Mouse (Mus musculus) midbrain, embryonic 16.5 days (tissue): ENCODE data around the gene Kctd18. TPM values are rescaled to one million over a fixed set of nuclear protein-coding genes. Genes with fewer than 3 reads are reported as not detected.

Experiments
- ATAC-seq: fragments of 200-750 bp; cut with Nextera tagmentation; 2 replicates; pipeline ENCODE4 v1.8.0; 2017; ENCODE audit warnings: moderate TSS enrichment
- H3K27ac ChIP-seq: fragments of 300-500 bp; sonication (generic); 2 replicates; pipeline ENCODE4 v1.5.1; 2014; ENCODE audit warnings: mild to moderate bottlenecking, low read length, mixed read lengths
- H3K27me3 ChIP-seq: fragments of 300-500 bp; sonication (generic); 2 replicates; pipeline ENCODE4 v1.6.1; 2014; ENCODE audit warnings: low read depth, low read length, mixed read lengths; ENCODE audit not compliant: control insufficient read depth, insufficient read depth
- H3K36me3 ChIP-seq: fragments of 300-500 bp; sonication (generic); 2 replicates; pipeline ENCODE4 v1.6.1; 2014; ENCODE audit warnings: mild to moderate bottlenecking, low read length, moderate library complexity, mixed read lengths; ENCODE audit not compliant: control insufficient read depth, insufficient read depth
- H3K4me1 ChIP-seq: fragments of 300-500 bp; sonication (generic); 2 replicates; pipeline ENCODE4 v1.6.1; 2014; ENCODE audit warnings: mild to moderate bottlenecking, low read length, mixed read lengths; ENCODE audit not compliant: control insufficient read depth, insufficient read depth
- H3K4me2 ChIP-seq: fragments of 300-500 bp; sonication (generic); 2 replicates; pipeline ENCODE4 v1.6.1; 2014; ENCODE audit warnings: mild to moderate bottlenecking, low read length, mixed read lengths
- H3K4me3 ChIP-seq: fragments of 300-500 bp; sonication (generic); 2 replicates; pipeline ENCODE4 v1.5.1; 2014; ENCODE audit warnings: low read depth, mild to moderate bottlenecking, low read length, moderate library complexity, mixed read lengths
- H3K9ac ChIP-seq: fragments of 300-500 bp; sonication (generic); 2 replicates; pipeline ENCODE4 v1.6.1; 2014; ENCODE audit warnings: low read depth, low read length, mixed read lengths
- H3K9me3 ChIP-seq: fragments of 300-500 bp; sonication (generic); replicated peaks from 2 replicates; pipeline ENCODE4 v1.6.1; 2014; ENCODE audit warnings: mild to moderate bottlenecking, low read length, mixed read lengths; ENCODE audit not compliant: control insufficient read depth, poor library complexity, severe bottlenecking
- WGBS: fragments of 180-500 bp; shearing (Covaris S2); extraction: QIAGEN DNeasy Blood & Tissue Kit; methylation state at CpG from one replicate; pipeline ENCODE4 v1.1.7; 2014; 5-methylcytosine and 5-hydroxymethylcytosine counted together
- polyA plus RNA-seq: library from polyadenylated mRNA; unstranded; fragments of >200 nt; fragmentation: Nextera tagmentation; extraction: Ambion mirVana; gene quantifications from 2 replicates; pipeline ENCODE4 v1.2.1, GENCODE M21; 2015

Gene Kctd18
- polyA plus RNA-seq, 1 experiment from 2014 or later: 34.5 TPM

GRCm38 (mm10) chr1:57969327-57970271 is 49.2 kb downstream of the Kctd18 start:
- ATAC-seq: peak; percentile 98
- whole genome bisulfite sequencing: under 1% methylated on average over 65 of the region's 65 CpGs
- peaks cover 4% of the 10 kb centered on the region; the same call in 1 of the 2 replicates for H3K36me3 ChIP-seq
- H3K4me1 ChIP-seq: peaks cover 7% of the 10 kb centered on the region
- no peaks in the 10 kb centered on the region for H3K9me3 ChIP-seq
- peak overlapping the region; percentile 77 for H3K4me3 ChIP-seq
- H3K4me2 ChIP-seq: peak overlapping the region; percentile 73
- H3K9ac ChIP-seq: peak overlapping the region; percentile 87
- no peaks in the 10 kb centered on the region for H3K27me3 ChIP-seq
- peak overlapping the region; percentile 84 for H3K27ac ChIP-seq

GRCm38 (mm10) chr1:57955774-57956173 is 63.0 kb downstream of the Kctd18 start:
- Histone ChIP-seq H3K36me3 (peaks cover 23% of the 10 kb centered on the region), H3K4me3 (no peak overlapping the region), H3K9ac (no peak overlapping the region), H3K9me3 (no peaks in the 10 kb centered on the region), H3K27ac (no peak overlapping the region), H3K27me3 (no peaks in the 10 kb centered on the region), H3K4me2 (no peak overlapping the region), H3K4me1 (no peaks in the 10 kb centered on the region)
- 85% methylated on average over 1 of the region's 1 CpGs for WGBS
- no peak for ATAC-seq

GRCm38 (mm10) chr1:57954376-57954765 is 64.4 kb downstream of the Kctd18 start:
- H3K9me3 ChIP-seq: no peaks in the 10 kb centered on the region
- H3K4me3 ChIP-seq: no peak overlapping the region
- H3K4me1 ChIP-seq: no peaks in the 10 kb centered on the region
- no peak overlapping the region for H3K27ac ChIP-seq
- H3K36me3 ChIP-seq: peaks cover 16% of the 10 kb centered on the region
- H3K9ac ChIP-seq: no peak overlapping the region
- H3K27me3 ChIP-seq: no peaks in the 10 kb centered on the region
- no peak overlapping the region for H3K4me2 ChIP-seq
- ATAC-seq: no peak
- 91% methylated on average over 5 of the region's 5 CpGs for WGBS

GRCm38 (mm10) chr1:57953586-57954375 is 65.0 kb downstream of the Kctd18 start:
- Histone ChIP-seq H3K4me3 (no peak overlapping the region), H3K4me1 (no peaks in the 10 kb centered on the region), H3K9ac (no peak overlapping the region), H3K9me3 (no peaks in the 10 kb centered on the region), H3K4me2 (no peak overlapping the region), H3K36me3 (peaks cover 15% of the 10 kb centered on the region), H3K27me3 (no peaks in the 10 kb centered on the region), H3K27ac (no peak overlapping the region)
- ATAC-seq: no peak
- 78% methylated on average over 16 of the region's 16 CpGs for WGBS

- no peak for ATAC-seq
- H3K9ac ChIP-seq: no peak overlapping the region
- no peaks in the 10 kb centered on the region for H3K4me1 ChIP-seq
Measured at GRCm38 (mm10) chr1:57952509-57952908, 66.2 kb downstream of the Kctd18 start.

GRCm38 (mm10) chr1:57949716-57950115 is 69.0 kb downstream of the Kctd18 start:
- Histone ChIP-seq H3K4me3 (no peak overlapping the region), H3K4me1 (no peaks in the 10 kb centered on the region), H3K9me3 (no peaks in the 10 kb centered on the region), H3K27me3 (no peaks in the 10 kb centered on the region), H3K4me2 (no peak overlapping the region), H3K36me3 (peaks cover 4% of the 10 kb centered on the region; the same call in 1 of the 2 replicates), H3K27ac (no peak overlapping the region), H3K9ac (no peak overlapping the region)
- no peak for ATAC-seq
- 62% methylated on average over 5 of the region's 5 CpGs for WGBS

More at GRCm38 (mm10) chr1:57952509-57952908, 66.2 kb downstream of the Kctd18 start:
- Histone ChIP-seq H3K27ac (no peak overlapping the region), H3K27me3 (no peaks in the 10 kb centered on the region), H3K9me3 (no peaks in the 10 kb centered on the region), H3K4me3 (no peak overlapping the region), H3K36me3 (peaks cover 13% of the 10 kb centered on the region), H3K4me2 (no peak overlapping the region)
- 95% methylated on average over 4 of the region's 4 CpGs for WGBS

- H3K36me3 ChIP-seq: peaks cover 4% of the 10 kb centered on the region; the same call in 1 of the 2 replicates
- H3K4me3 ChIP-seq: no peak overlapping the region
- no peak overlapping the region for H3K27ac ChIP-seq
- no peaks in the 10 kb centered on the region for H3K9me3 ChIP-seq
- WGBS: 3% methylated on average over 1 of the region's 1 CpGs
- no peaks in the 10 kb centered on the region for H3K27me3 ChIP-seq
- no peak overlapping the region for H3K9ac ChIP-seq
- peak; percentile 57 for ATAC-seq
- no peaks in the 10 kb centered on the region for H3K4me1 ChIP-seq
- no peak overlapping the region for H3K4me2 ChIP-seq
Measured at GRCm38 (mm10) chr1:57949195-57949594, 69.6 kb downstream of the Kctd18 start.

GRCm38 (mm10) chr1:57947552-57948347 is 71.0 kb downstream of the Kctd18 start:
- no peak for ATAC-seq
- 19% methylated on average over 2 of the region's 2 CpGs for WGBS
- H3K9ac ChIP-seq: no peak overlapping the region
- no peaks in the 10 kb centered on the region for H3K9me3 ChIP-seq
- H3K4me2 ChIP-seq: no peak overlapping the region
- H3K27ac ChIP-seq: no peak overlapping the region
- no peaks in the 10 kb centered on the region for H3K27me3 ChIP-seq
- no peak overlapping the region for H3K4me3 ChIP-seq
- no peaks in the 10 kb centered on the region for H3K4me1 ChIP-seq
- H3K36me3 ChIP-seq: peaks cover 4% of the 10 kb centered on the region; the same call in 1 of the 2 replicates
